ENCODE assay signal across 18 mouse cellular contexts in the genomic region with DNA sequence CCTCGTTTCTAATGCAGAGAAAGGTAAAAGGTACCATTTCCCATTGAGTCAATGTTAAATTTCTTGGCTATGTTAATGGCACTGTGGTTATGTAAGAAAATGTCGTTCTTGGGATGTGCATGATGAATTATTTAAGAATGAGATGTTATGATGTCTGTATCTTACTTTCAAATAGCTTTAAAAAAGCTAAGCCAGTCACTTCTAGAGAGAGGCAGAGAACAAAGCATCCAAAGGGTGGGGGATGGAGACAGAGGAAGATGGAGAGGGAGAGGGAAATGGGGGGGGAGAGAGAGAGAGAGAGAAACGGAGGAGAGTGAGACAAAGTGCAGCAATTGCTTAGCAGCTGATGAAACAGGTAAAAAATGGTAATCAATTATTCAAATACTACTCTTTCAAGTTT.
"Had no signal": no experiment of that assay in that cellular context is flagged by ENCODE, and none has a peak within 500 bp of the region (broad histone marks: within the 10 kb centered on the region; RNA-seq: fewer than 3 reads in every experiment).

No protein-coding gene starts in this region.

- H3K9ac ChIP-seq: liver, embryonic 13.5 days; neural tube, embryonic 12.5 days; neural tube, embryonic 15.5 days had no signal

- H3K36me3 ChIP-seq: liver, embryonic 13.5 days; neural tube, embryonic 12.5 days; neural tube, embryonic 15.5 days had no signal

- H3K4me1 ChIP-seq: liver, embryonic 13.5 days; neural tube, embryonic 12.5 days; neural tube, embryonic 15.5 days had no signal

- H3K27ac ChIP-seq: left cerebral cortex, adult 2 months; liver, embryonic 13.5 days; neural tube, embryonic 12.5 days; neural tube, embryonic 15.5 days; stomach, postnatal 0 days had no signal

- H3K9me3 ChIP-seq: liver, embryonic 13.5 days; neural tube, embryonic 12.5 days; neural tube, embryonic 15.5 days had no signal

- H3K27me3 ChIP-seq: liver, embryonic 13.5 days; neural tube, embryonic 12.5 days; neural tube, embryonic 15.5 days had no signal

- DNase-seq: kidney, adult 18-20 months; kidney, adult 9 months; kidney, postnatal 14 days; layer of hippocampus, postnatal 36 days; liver, embryonic 13.5 days; lung, adult 2 months; lung, postnatal 14 days; lung, postnatal 4 days; right cerebral cortex, adult 18-20 months; right cerebral cortex, postnatal 14 days; right cerebral cortex, postnatal 4 days; thymus, adult 2 months; thymus, postnatal 14 days; thymus, postnatal 4 days had no signal

- H3K4me3 ChIP-seq: left cerebral cortex, adult 2 months; liver, embryonic 13.5 days; neural tube, embryonic 12.5 days; neural tube, embryonic 15.5 days had no signal

- H3K4me2 ChIP-seq: liver, embryonic 13.5 days; neural tube, embryonic 12.5 days; neural tube, embryonic 15.5 days had no signal
